Mouse (Mus musculus) ovary, adult 18-20 months (tissue): ENCODE measurements at regions not wholly inside any gene's neighbourhood (a gene's known extent, or its start where the extent isn't known, plus 50 kb on each side); places are given as distances from the start of the nearest gene placed in this dataset.

ENCODE experiments used
- DNase-seq: peaks from one replicate; pipeline ENCODE4 v3.0.0; 2022; ENCODE audit warnings: low spot score, mixed read lengths

- DNase-seq: no peak
Measured at GRCm38 (mm10) chr2:61084835-61085234, 121.8 kb upstream of the Rbms1 start.

DNA sequence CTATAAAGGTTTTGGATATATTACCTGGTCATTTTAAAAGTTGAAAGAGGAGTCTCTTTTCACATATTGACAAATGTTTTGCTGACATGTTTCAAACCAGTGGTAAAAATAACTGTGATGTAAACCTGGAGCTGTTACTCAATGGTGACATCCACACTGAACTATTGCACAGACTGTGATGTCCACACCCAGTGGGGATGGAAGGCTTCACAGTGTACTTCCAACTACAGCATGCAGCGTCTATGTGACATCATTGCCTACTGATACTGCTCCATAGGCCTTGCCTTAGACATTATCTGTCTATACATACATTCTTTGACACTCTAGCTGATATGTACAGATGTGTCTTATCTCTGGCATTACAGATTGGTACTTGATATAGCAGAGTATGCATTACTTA is 120.1 kb upstream of the Rbms1 start:
- DNase-seq: no peak

DNA sequence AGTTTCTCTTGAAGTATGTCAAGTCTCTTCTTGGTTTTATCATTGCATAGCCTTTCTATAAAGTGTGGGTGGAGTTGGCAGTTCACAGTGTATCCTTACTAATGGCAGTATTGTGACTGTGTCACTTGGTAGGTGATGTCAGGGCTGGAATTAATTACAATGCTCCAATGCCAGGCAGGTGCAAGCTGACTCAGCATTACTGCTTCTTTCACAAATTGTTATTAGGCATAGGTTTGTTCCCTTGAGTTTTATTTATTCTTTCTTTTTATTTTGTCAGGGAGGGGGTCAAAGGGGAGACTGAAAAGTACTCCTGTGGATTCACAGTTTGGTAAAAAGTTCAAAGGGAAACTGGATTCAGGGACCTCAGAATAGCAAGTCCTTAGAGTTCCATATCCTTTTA is 119.6 kb upstream of the Rbms1 start:
- no peak for DNase-seq

DNA sequence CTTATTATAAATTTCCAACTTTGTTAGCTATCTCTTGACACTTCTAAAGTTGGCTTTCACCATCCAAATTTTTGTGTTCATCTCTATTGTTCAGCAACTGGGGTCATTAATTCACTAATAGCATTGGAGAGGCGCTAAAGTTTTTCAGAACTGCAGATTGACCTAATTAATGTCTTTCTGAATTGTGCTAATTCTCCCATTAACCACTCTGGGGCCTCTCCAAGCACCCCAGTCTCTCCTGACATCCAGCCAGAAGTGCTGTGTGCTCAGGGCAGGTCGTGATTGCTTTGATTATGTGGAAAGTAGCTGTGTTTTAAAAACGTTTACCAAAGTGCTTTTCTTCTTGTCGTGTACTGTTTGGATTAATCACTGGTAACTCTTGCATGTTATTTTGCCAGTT is 117.0 kb upstream of the Rbms1 start:
- DNase-seq: no peak

DNA sequence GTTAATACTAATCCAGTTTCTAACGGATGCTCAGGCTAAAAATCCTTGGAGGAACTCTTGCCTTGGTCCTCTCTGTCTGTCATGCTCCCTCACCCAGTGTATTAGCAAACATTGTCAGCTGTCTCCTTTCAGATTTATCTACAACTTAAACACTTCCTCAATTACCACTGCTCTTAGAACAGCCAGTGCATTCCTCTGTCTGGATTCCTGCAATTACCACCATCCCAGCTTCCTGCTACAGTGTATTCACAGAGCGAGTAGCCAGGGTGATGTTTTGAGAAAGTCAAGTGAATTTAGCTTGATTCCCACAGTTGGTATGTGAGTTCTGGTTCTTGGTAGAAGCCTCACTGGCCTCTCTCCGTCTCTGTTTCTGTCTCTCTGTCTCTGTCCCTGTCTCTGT is 108.0 kb upstream of the Rbms1 start:
- DNase-seq: no peak

- DNase-seq: no peak
Measured at GRCm38 (mm10) chr2:61067877-61068276, 104.9 kb upstream of the Rbms1 start.

DNA sequence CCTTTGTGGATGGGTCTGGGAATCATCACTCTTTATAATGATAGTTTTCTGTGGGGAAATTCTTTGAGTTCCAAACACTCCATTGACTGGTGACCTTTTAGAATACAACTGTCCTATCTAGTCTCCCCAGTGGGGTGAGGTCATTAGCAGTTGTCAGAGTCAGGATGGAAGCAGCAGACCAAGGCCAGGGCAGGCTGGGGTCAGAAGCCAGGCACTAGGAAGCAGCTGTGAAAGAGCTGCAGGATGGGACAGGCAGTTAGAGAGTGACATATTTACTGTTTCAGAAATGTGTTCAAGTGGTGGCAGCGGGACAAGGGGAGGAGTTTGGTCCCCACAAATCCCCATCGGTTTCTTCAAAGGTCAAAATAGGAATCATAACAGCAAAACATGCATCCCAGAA is 99.1 kb upstream of the Rbms1 start:
- peak; percentile 3 for DNase-seq

DNA sequence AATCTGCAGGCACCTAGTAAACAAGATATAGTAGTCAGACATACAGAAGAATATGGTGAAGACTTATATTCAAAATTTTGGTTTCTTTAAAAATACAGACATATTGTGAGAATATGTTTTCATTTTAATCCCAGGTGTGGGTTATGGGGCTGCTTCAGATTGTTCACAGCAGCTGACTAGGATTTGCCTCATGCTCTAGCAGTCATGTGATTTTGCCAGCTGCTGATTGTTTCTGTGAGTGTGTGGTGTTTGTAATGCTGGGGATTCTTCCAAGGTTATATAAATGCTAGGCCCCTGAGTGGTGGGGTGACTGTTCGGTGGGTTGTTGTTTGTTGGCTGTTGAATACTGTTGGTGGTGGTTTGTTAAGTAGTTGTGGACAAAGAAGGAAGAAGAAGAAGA is 97.9 kb upstream of the Rbms1 start:
- DNase-seq: no peak

DNA sequence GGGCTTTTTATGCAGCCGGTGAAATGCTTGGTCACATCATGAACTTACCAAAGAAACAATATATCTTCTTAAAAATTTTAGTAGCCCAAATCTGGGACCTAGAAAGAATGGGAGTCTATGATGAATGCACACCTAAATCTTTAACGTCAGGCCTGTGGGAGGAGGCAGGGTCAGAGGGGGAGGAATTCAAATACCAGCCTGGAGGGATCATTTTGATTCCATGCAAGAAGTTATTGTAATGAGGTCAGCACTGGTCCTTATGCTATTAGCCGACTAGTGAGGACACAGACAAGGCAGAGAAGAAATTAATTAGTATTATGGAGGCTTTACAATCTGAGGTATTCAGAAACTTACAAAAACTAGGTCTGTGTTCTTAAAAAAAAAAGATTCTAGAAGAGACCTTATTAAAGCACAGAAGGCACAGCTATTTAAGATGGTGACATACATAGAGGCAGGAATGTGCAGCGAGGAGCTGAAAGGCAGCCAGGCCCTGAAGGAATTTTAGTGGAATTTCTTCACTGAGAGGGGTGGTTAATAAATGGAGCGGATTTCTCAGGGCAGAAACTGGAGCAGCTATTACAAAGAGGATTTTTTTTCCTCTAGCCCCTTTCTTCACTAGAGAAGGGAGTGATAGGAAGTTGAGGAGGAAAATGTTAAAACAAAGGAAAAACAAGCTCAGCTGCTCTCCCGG is 95.7 kb upstream of the Rbms1 start:
- no peak for DNase-seq

DNA sequence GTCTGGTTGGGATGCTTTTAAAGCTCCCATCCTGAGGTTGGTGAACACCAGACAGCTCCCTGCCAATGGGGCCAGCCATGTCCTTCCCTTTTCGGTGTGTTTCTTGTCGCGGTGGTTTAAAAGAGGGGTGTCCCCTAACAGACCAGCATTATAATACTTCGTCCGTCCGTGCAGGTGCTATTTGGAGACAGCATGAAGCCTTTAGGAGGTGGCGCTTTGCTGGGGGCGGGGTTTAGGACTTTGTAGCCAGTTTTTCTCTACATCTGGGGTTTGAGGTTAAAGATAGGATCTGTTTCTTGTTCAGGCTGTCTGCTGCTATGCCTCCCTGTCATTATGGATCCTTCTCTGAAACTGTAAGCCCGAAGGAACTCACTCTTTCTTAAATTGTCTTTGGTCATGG is 89.3 kb upstream of the Rbms1 start:
- DNase-seq: no peak

GRCm38 (mm10) chr2:61051808-61052207 is 88.8 kb upstream of the Rbms1 start:
- DNase-seq: no peak

DNA sequence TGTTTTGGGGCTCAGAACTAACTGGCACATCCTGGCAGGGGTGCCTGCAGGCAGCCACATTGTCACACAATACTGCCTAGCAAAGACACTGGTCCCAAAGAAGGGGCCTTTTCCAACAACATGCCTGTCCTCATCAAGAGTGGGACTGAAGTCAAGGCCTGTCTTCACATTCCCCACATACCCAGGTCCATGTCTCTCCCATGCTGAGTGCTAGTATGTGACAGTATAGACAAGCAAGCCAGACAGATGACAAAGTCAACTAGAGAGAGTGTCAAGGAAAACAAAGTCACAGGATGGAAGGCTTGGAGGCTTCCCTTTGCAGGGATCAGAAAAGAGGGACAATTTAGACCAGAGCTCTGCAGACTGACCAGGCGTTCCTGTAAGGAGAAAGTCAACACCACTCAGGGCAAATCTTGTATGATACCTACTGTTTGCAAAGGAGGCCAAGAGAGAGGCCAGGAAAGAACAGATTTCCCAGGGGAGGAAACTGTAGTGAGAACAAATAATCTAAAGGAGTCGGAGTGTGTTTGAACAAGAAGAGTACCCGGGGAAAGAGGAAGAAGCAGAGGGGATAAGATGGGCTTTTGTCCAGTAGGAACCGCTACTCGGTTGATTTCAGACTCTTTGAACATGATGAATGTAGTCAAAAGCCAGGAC is 83.2 kb upstream of the Rbms1 start:
- no peak for DNase-seq

DNA sequence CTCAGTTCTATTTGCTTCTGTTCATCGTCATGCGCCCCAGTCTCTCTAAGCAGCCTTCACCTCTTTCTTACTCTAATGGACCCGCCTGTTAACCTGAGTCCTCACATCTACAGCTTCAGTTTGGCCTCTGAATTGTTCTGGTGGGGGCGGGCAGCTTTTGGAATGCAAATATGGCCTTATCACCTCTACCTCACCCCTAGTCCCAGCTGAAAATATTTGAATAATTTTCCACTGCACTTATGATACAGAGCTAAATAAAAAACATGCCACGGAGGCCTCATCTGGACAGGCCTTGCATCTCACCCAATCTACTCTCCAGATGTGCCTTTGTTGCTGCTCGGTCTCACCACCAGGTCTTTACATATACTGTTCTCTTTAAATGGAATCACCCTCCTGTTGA is 82.5 kb upstream of the Rbms1 start:
- no peak for DNase-seq

DNA sequence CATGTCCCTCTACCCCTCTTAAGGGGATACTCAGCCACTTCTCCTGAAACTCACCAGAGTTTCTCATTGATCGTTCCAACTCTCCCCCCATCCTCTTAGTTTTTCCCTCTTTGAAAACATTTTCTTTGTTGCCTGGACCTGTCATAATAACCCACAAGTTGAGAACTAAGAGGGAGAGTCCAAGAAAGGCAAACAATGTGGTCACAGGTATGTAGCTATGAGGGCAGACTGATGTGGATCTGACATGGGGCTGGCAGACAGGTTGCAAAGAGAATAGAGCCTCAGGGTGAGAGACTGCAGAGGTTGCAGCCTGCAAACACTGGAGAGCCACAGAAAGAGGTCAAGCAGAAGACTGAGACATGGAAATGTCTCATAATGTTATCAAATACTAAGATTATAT is 69.9 kb upstream of the Rbms1 start:
- DNase-seq: no peak

DNA sequence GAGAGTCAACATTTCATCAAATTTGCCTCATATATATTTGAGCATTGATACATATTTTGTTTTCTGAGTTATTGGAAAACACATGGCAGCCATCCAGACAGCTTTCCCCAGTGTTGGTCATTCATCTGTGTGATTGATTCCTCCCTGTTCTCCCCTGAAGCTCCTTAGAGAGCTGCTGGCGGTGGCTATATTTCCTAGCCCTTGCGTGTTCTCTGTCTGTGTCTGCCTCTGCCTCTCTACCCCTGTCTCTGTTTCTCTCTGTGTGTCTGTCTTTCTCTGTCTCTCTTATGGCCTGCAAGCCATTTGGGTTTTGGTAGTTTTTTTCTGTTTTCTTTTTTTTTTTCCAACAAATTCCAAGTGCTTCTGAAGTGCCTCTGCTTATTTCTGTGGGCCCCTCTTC is 66.7 kb upstream of the Rbms1 start:
- DNase-seq: no peak

- no peak for DNase-seq
Measured at GRCm38 (mm10) chr2:61028578-61028977, 65.6 kb upstream of the Rbms1 start.

GRCm38 (mm10) chr2:61027686-61028085 is 64.7 kb upstream of the Rbms1 start:
- DNase-seq: no peak

GRCm38 (mm10) chr2:61022411-61022810 is 59.4 kb upstream of the Rbms1 start:
- no peak for DNase-seq

DNA sequence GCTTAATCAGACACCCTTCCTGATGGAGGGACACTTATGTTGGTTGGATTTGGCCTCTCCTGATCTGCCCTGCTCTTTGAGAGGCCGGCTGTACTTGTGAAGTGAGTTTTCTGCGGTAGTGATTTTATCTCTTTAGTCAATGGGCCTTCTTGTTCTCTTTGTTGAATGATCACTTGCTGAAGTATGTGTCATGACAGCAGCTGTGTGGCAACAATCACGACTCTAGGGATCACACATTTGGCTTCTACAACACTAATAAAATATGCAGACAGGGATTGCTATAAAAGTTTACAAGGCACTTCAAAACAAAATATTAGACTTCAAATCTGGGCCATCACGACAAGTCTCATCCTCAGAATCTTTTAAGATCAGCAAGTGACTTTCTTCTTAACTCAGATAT is 57.8 kb upstream of the Rbms1 start:
- no peak for DNase-seq

DNA sequence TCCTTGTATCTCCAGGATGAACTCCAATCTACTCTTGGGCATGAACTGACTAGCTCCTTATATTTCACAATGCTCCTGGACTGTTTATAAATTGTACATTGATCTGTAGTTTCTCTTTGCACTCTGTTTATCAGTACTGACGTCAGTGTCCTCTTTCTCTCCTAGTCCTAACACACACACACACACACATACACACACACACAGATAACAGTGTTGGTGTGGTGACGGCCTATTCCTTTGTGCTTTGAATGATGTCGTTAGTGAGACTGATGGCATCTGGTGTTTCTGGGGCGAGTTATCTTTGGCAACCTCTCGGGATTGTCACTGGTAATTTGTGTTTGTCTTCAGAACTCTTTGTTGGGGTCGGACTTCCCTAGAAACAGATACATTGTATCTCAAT is 50.0 kb upstream of the Rbms1 start:
- DNase-seq: no peak
